Mouse (Mus musculus) limb, embryonic 12.5 days (tissue): ENCODE data around the gene Uimc1. TPM values are rescaled to one million over a fixed set of nuclear protein-coding genes. Genes with fewer than 3 reads are reported as not detected.

Experiments used
- ATAC-seq: fragments of 200-750 bp; cut with Nextera tagmentation; 2 replicates; pipeline ENCODE4 v1.8.0; 2017; ENCODE audit warnings: low read depth, moderate TSS enrichment; ENCODE audit not compliant: insufficient number of reproducible peaks, insufficient read depth, low FRiP score, low TSS enrichment
- H3K27ac ChIP-seq: fragments of 300-500 bp; sonication (generic); 2 replicates; pipeline ENCODE4 v1.5.1; 2016; ENCODE audit warnings: mild to moderate bottlenecking, moderate library complexity
- H3K27me3 ChIP-seq: fragments of 300-500 bp; sonication (generic); 2 replicates; pipeline ENCODE4 v1.6.1; 2016; ENCODE audit warnings: mild to moderate bottlenecking, moderate library complexity
- H3K36me3 ChIP-seq: fragments of 300-500 bp; sonication (generic); 2 replicates; pipeline ENCODE4 v1.6.1; 2016; ENCODE audit warnings: mild to moderate bottlenecking, moderate library complexity
- H3K4me1 ChIP-seq: fragments of 300-500 bp; sonication (generic); replicated peaks from 2 replicates; pipeline ENCODE4 v1.6.1; 2016
- H3K4me2 ChIP-seq: fragments of 300-500 bp; sonication (generic); 2 replicates; pipeline ENCODE4 v1.6.1; 2016; ENCODE audit warnings: mild to moderate bottlenecking, moderate library complexity
- H3K4me3 ChIP-seq: fragments of 300-500 bp; sonication (generic); replicated peaks from 2 replicates; pipeline ENCODE4 v1.5.1; 2016; ENCODE audit warnings: mild to moderate bottlenecking
- H3K9ac ChIP-seq: fragments of 300-500 bp; sonication (generic); replicated peaks from 2 replicates; pipeline ENCODE4 v1.6.1; 2016; ENCODE audit warnings: mild to moderate bottlenecking, moderate library complexity
- H3K9me3 ChIP-seq: fragments of 300-500 bp; sonication (generic); 2 replicates; pipeline ENCODE4 v1.6.1; 2016; ENCODE audit warnings: mild to moderate bottlenecking, moderate library complexity
- WGBS: fragments of 180-500 bp; shearing (Covaris S2); methylation state at CpG from one replicate; pipeline ENCODE4 v1.1.7; 2016; 5-methylcytosine and 5-hydroxymethylcytosine counted together
- polyA plus RNA-seq: library from polyadenylated mRNA; unstranded; fragments of >200 nt; fragmentation: Nextera tagmentation; extraction: Ambion mirVana; gene quantifications from 2 replicates; pipeline ENCODE4 v1.2.1, GENCODE M21; 2016

Gene Uimc1
- polyA plus RNA-seq, 1 experiment from 2014 or later, result 30.1 TPM

- Histone ChIP-seq H3K4me2 (no peak overlapping the region), H3K36me3 (peaks cover 24% of the 10 kb centered on the region; the same call in 1 of the 2 replicates), H3K27ac (no peak overlapping the region), H3K9me3 (no peaks in the 10 kb centered on the region), H3K4me3 (no peak overlapping the region), H3K27me3 (no peaks in the 10 kb centered on the region), H3K4me1 (no peaks in the 10 kb centered on the region), H3K9ac (no peak overlapping the region)
- no peak for ATAC-seq
- 95% methylated on average over 2 of the region's 2 CpGs for whole genome bisulfite sequencing
Measured at GRCm38 (mm10) chr13:55040016-55040415, 60.1 kb downstream of the Uimc1 start.

- H3K36me3 ChIP-seq, result peaks cover 15% of the 10 kb centered on the region
- no peak for ATAC-seq
- H3K9me3 ChIP-seq, result no peaks in the 10 kb centered on the region
- 92% methylated on average over 2 of the region's 2 CpGs for WGBS
- no peaks in the 10 kb centered on the region for H3K27me3 ChIP-seq
- no peak overlapping the region for H3K27ac ChIP-seq
- no peaks in the 10 kb centered on the region for H3K4me1 ChIP-seq
- no peak overlapping the region for H3K4me2 ChIP-seq
- no peak overlapping the region for H3K9ac ChIP-seq
- H3K4me3 ChIP-seq, result no peak overlapping the region
Measured at GRCm38 (mm10) chr13:55024215-55024614, 75.9 kb downstream of the Uimc1 start.

GRCm38 (mm10) chr13:55022715-55023114, 77.4 kb downstream of the Uimc1 start:
- 86% methylated on average over 9 of the region's 9 CpGs for whole genome bisulfite sequencing
- H3K27ac ChIP-seq, result no peak overlapping the region
- no peaks in the 10 kb centered on the region for H3K27me3 ChIP-seq
- H3K4me3 ChIP-seq, result no peak overlapping the region
- H3K4me1 ChIP-seq, result no peaks in the 10 kb centered on the region
- no peak for ATAC-seq
- peaks cover 2% of the 10 kb centered on the region; the same call in 1 of the 2 replicates for H3K36me3 ChIP-seq
- H3K9me3 ChIP-seq, result no peaks in the 10 kb centered on the region
- no peak overlapping the region for H3K4me2 ChIP-seq
- no peak overlapping the region for H3K9ac ChIP-seq

GRCm38 (mm10) chr13:55022256-55022655, 77.8 kb downstream of the Uimc1 start:
- Histone ChIP-seq H3K27me3 (no peaks in the 10 kb centered on the region), H3K27ac (no peak overlapping the region), H3K36me3 (no peaks in the 10 kb centered on the region), H3K4me1 (no peaks in the 10 kb centered on the region), H3K4me2 (no peak overlapping the region), H3K9me3 (no peaks in the 10 kb centered on the region), H3K4me3 (no peak overlapping the region), H3K9ac (no peak overlapping the region)
- ATAC-seq, result no peak
- 74% methylated on average over 4 of the region's 4 CpGs for WGBS

GRCm38 (mm10) chr13:55021194-55021779, 78.8 kb downstream of the Uimc1 start, which contains the start of gene Hk3:
Hk3 (minus strand) TSS chr13:55021385.
- H3K9me3 ChIP-seq, result no peaks in the 10 kb centered on the region
- no peak for ATAC-seq
- 87% methylated on average over 13 of the region's 13 CpGs for WGBS
- H3K9ac ChIP-seq, result no peak within 1 kb of the TSS
- H3K4me2 ChIP-seq, result no peak within 1 kb of the TSS
- no peaks in the 10 kb centered on the region for H3K27me3 ChIP-seq
- H3K36me3 ChIP-seq, result no peaks in the 10 kb centered on the region
- H3K4me1 ChIP-seq, result no peaks in the 10 kb centered on the region
- no peak within 1 kb of the TSS for H3K4me3 ChIP-seq
- no peak within 1 kb of the TSS for H3K27ac ChIP-seq

GRCm38 (mm10) chr13:55020051-55020450, 80.0 kb downstream of the Uimc1 start:
- H3K9me3 ChIP-seq, result no peaks in the 10 kb centered on the region
- no peaks in the 10 kb centered on the region for H3K36me3 ChIP-seq
- no peak overlapping the region for H3K4me2 ChIP-seq
- WGBS, result 81% methylated on average over 4 of the region's 4 CpGs
- H3K27me3 ChIP-seq, result no peaks in the 10 kb centered on the region
- H3K4me1 ChIP-seq, result no peaks in the 10 kb centered on the region
- H3K4me3 ChIP-seq, result no peak overlapping the region
- H3K9ac ChIP-seq, result no peak overlapping the region
- no peak for ATAC-seq
- H3K27ac ChIP-seq, result no peak overlapping the region

GRCm38 (mm10) chr13:55019181-55019580, 80.9 kb downstream of the Uimc1 start:
- Histone ChIP-seq H3K9ac (no peak overlapping the region), H3K9me3 (no peaks in the 10 kb centered on the region), H3K4me3 (no peak overlapping the region), H3K36me3 (no peaks in the 10 kb centered on the region), H3K4me2 (no peak overlapping the region), H3K4me1 (no peaks in the 10 kb centered on the region), H3K27me3 (no peaks in the 10 kb centered on the region), H3K27ac (no peak overlapping the region)
- WGBS, result 75% methylated on average over 3 of the region's 3 CpGs
- no peak for ATAC-seq

GRCm38 (mm10) chr13:55018700-55019099, 81.4 kb downstream of the Uimc1 start:
- no peak overlapping the region for H3K4me3 ChIP-seq
- no peak overlapping the region for H3K4me2 ChIP-seq
- no peaks in the 10 kb centered on the region for H3K9me3 ChIP-seq
- H3K9ac ChIP-seq, result no peak overlapping the region
- ATAC-seq, result no peak
- H3K4me1 ChIP-seq, result no peaks in the 10 kb centered on the region
- H3K27ac ChIP-seq, result no peak overlapping the region
- no peaks in the 10 kb centered on the region for H3K27me3 ChIP-seq
- H3K36me3 ChIP-seq, result no peaks in the 10 kb centered on the region
- WGBS, result 91% methylated on average over 9 of the region's 9 CpGs

- Histone ChIP-seq H3K27ac (no peak overlapping the region), H3K4me2 (no peak overlapping the region), H3K9ac (no peak overlapping the region), H3K4me3 (no peak overlapping the region), H3K9me3 (no peaks in the 10 kb centered on the region), H3K36me3 (no peaks in the 10 kb centered on the region), H3K4me1 (no peaks in the 10 kb centered on the region), H3K27me3 (no peaks in the 10 kb centered on the region)
- ATAC-seq, result no peak
- 80% methylated on average over 8 of the region's 8 CpGs for WGBS
Measured at GRCm38 (mm10) chr13:55017898-55018599, 82.1 kb downstream of the Uimc1 start.

GRCm38 (mm10) chr13:55017154-55017897, 82.8 kb downstream of the Uimc1 start:
- ATAC-seq, result no peak
- no peak overlapping the region for H3K4me3 ChIP-seq
- peaks cover 3% of the 10 kb centered on the region; the same call in 1 of the 2 replicates for H3K4me1 ChIP-seq
- H3K36me3 ChIP-seq, result no peaks in the 10 kb centered on the region
- 0 out of 2 replicates have a peak, but pooled peaks cover 2% of the 10 kb centered on the region for H3K27me3 ChIP-seq
- WGBS, result 77% methylated on average over 12 of the region's 12 CpGs
- H3K27ac ChIP-seq, result no peak overlapping the region
- no peaks in the 10 kb centered on the region for H3K9me3 ChIP-seq
- no peak overlapping the region for H3K9ac ChIP-seq
- no peak overlapping the region for H3K4me2 ChIP-seq

- Histone ChIP-seq H3K27ac (no peak overlapping the region), H3K4me2 (no peak overlapping the region), H3K9ac (no peak overlapping the region), H3K9me3 (no peaks in the 10 kb centered on the region), H3K27me3 (0 out of 2 replicates have a peak, but pooled peaks cover 10% of the 10 kb centered on the region), H3K4me3 (no peak overlapping the region), H3K36me3 (no peaks in the 10 kb centered on the region), H3K4me1 (peaks cover 9% of the 10 kb centered on the region; the same call in 1 of the 2 replicates)
- ATAC-seq, result no peak
- WGBS, result 72% methylated on average over 9 of the region's 9 CpGs
Measured at GRCm38 (mm10) chr13:55014451-55014850, 85.6 kb downstream of the Uimc1 start.
